Mouse (Mus musculus): ENCODE data around the gene Hhat. TPM values are rescaled to one million over a fixed set of nuclear protein-coding genes. Genes with fewer than 3 reads are reported as not detected.

Gene Hhat
- total RNA-seq, 2 experiments from 2014 or later: 2.0 to 2.8 TPM

DNA sequence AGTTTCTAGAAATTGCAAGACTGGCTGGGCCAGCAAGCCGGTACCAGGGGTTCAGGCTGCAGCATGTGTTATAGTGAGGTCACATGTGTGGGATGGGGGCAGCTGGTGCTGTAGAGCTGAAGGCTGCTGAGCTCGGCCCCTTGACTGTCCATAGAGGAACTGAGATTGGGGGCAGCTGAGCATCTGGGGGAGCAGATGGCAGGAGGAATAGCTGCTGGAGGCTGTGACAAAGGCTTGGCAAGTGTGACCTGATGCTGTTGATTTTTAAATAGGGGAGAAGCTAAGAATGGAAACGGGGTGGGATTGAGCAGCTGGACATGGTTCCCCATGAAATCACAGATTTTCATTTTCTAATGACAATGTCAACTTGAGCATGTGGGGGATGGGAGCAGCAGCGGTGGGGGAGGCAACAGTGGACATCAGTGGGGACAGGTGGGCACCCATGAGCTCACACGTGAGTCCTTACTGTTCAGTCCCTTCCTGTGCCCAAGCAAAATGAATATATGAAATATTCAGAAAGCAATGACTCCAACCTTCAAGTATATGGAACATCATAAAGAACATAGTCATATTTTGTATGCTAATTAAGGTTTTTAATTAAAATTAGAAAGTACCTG is 212.9 kb downstream of the Hhat start:
- peak; percentile 16 to 25 for DNase-seq (ENCODE audit: low spot score in 2 of 2)

DNA sequence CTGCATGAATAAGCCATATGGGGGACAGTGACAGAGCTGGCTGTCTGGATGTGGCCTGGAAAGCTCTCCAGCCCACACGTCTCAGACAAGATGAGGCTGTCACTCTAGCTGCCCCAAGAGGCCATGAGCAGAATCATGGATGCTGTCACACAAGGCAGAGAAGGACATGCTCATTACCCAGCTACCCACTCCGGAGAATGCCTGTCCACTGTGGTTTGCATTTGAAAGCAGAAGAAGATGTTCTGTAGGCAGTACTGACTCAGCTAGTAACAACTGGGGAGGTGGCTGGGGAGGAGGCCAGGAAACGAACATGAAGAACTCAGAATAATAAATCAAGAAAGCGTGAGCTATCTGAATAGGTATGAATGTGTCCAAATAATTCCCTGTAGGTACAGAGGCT is 215.5 kb downstream of the Hhat start:
- no peak for DNase-seq (ENCODE audit: low spot score in 2 of 2)

- DNase-seq (ENCODE audit: low spot score in 2 of 2): no peak
Observed at GRCm38 (mm10) chr1:192550561-192550960, 220.5 kb downstream of the Hhat start.

GRCm38 (mm10) chr1:192546843-192547242 is 224.2 kb downstream of the Hhat start:
- DNase-seq (ENCODE audit: low spot score in 2 of 2): no peak

DNA sequence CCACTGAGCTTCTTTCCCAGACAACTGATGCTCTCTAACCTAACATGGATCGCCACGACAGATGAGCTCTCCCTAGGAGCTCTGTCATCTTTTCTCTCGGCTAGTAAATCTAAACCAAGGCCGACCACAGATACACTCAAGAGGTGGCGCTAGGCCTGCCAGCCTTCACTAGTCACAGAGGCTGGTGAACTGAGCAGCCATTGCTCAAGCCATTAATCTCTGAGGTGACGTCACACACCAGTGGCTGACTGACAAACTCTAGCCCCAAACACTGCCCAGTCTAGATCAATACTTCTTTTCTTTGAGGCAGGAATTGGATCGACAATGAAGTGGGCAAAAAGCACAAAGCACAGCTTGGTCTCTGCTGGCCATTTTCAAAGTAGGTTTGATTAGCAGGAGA is 226.1 kb downstream of the Hhat start:
- DNase-seq (ENCODE audit: low spot score in 2 of 2): no peak

GRCm38 (mm10) chr1:192544091-192544490 is 226.9 kb downstream of the Hhat start:
- DNase-seq (ENCODE audit: low spot score in 2 of 2): no peak

GRCm38 (mm10) chr1:192543686-192544085 is 227.3 kb downstream of the Hhat start:
- no peak for DNase-seq (ENCODE audit: low spot score in 2 of 2)

- DNase-seq (ENCODE audit: low spot score in 2 of 2): no peak
Observed at GRCm38 (mm10) chr1:192542093-192542492, 228.9 kb downstream of the Hhat start.

- no peak for DNase-seq (ENCODE audit: low spot score in 2 of 2)
Observed at GRCm38 (mm10) chr1:192537169-192537568, 233.9 kb downstream of the Hhat start.

- no peak for DNase-seq (ENCODE audit: low spot score in 2 of 2)
Observed at GRCm38 (mm10) chr1:192536440-192536839, 234.6 kb downstream of the Hhat start.

DNA sequence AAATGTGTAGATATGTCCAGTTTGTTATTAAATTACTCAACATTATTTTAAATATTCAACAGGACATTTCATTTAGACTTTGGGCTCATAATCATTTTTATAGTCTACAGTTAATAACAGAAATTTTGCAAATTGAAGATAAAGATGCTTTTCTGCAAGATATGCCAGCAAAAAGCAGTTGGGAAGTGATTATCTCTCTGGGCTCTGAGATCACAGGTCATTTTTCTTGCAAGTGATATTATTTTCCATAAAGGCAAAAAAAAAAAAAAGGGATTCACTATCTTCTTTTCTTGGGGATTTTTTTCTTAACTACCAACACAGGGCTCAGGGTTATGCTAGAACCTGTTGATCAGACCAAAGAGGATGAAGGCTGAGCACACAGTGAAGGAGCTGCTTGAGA is 238.0 kb downstream of the Hhat start:
- no peak for DNase-seq (ENCODE audit: low spot score in 2 of 2)

GRCm38 (mm10) chr1:192532212-192532611 is 238.8 kb downstream of the Hhat start:
- no peak for DNase-seq (ENCODE audit: low spot score in 2 of 2)

DNA sequence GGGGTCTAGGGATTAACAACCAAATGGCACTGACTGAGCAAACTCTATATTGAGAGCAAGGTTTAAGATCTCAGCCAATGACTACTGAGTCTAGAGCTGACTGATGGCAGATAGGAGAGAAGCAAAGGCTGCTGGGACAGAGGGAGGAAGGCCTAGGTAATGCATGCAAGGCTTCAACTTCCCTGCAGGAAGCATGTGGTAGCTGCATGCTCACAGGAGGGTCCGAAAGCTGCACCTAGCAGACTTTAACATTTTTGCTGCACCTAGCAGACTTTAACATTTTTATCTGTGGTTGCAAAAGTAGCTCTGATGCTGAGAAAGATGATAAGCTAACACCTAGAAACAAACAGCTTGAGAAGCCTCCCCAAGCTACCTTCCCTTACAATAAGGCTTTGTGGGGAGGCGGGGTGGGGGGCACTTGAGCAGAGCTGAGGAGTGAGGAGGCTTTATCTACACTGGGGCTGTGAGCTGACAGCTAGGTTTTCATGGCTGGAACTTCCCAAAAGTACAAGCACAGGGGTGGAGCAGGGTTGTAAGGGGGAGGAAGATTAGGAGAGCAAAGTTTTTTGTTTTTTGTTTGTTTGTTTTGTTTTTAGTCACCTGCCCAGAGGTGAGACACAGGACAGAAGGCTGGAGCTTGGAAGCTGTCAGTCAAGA is 239.4 kb downstream of the Hhat start:
- no peak for DNase-seq (ENCODE audit: low spot score in 2 of 2)

DNA sequence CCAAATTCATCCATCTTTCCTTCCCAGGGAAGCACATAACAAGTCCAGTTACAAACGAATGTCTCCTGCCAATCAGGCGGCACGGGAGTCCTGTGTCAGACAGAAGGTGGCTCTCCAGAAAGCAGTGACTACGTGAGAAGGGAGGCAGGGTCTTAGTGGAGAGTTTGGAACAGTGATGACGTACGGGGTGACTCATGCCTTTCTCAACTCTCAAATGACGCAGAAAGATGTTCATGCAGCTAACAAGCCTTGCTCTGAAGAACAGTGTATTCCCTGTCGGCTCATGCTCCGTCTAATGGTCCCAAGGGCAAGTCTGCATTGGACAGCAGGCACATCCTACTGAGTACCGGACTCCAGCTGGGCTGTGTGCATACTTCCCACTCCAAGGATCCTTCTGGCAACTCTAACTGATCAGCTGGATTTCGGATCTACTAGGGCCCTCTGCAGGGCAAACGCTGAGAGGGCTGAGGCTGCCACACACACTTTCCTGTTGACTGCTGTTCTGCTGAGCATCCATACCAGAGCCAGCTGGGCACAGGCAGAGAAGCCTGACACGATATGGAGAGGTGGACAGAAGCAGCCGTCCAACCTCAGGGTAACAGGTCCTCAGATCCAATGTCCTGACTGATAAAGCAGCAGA is 245.2 kb downstream of the Hhat start:
- peak in 1 of 2 experiments; percentile 28 for DNase-seq (ENCODE audit: low spot score in 2 of 2)

DNA sequence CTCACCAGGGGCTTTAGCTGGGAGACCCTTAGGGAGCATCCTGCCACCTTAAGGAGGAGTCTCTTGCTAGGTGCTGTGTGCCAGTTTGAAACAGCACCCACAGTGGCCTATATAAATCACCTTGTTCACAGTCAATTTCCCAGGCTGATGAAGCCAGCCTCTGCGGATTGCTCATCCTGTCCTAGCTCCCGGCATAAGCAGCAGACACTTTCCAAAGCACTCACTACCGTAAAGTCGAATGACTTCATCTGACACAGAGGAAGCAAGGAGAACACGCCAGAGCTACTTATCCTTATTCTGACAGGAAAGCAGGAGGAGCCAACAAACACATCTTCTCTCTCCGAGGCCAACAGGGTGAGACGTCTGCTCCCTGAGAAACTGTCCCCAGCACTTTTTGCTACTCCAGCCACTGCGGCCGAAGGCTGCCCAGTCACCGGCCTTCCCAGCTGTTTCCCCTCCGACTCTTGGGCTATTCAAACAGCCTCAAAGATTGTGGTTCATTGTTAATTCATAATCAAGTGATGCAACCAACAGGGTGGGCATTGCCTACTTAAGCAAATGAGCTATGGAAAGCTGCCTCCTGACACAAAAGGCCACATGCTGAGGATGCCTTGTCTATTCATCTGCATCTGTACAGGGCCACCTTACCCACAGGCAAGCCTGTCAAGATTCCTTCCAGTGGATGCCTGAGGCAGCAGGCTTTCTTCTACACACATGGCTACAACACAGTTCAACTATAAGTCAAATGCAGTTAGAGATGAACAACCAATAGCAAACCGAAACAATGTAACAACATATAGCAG is 248.4 kb downstream of the Hhat start:
- DNase-seq (ENCODE audit: low spot score in 2 of 2): no peak

DNA sequence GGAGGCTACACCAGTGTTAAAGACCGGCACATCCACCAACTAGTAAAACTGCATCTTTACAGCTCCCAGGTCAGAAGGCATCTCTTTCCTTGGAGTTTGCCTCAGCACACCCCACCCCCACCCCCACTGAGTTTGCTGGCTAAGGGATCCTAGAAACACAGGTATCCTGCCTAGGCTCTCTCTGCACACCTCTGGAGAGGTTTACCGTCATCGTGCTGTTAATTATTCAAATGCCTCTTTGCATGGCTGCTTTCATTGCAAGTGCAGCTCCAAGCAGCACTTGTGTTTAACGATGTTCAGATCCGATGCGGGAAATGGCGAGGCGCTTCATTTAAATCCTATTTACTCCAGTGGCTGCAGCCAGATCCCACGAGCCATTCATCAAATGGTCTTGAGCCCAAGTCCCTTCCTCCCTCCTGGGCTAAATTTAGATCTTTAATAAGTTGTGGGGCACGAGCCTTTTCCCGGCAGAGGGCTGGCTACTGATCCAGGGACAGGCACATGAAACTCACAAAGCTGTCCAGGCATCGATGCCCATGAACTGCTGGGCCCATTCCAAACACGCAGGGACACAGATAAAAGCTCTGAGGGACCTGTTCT is 250.1 kb downstream of the Hhat start:
- peak in 1 of 2 experiments; percentile 17 for DNase-seq (ENCODE audit: low spot score in 2 of 2)

DNA sequence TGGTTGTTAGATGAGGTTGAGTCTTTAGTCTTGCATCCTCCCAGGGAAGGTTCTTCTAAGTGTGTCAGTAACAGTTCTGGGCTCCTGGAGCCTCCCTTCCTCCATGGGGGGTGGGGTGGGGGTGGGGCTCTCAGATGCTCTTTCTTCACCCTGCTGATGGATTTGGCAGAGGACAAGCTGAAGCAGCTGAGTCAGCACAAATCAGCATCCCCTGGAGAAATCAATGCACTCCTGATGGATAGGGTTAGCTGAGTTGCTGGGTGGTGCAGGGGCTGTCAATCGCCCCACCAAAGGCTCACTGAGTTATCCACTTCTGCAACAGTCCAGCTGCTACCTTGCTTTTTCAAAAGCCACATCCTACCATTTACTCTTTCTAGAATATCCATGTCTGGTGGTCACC is 251.3 kb downstream of the Hhat start:
- DNase-seq (ENCODE audit: low spot score in 2 of 2): no peak

GRCm38 (mm10) chr1:192515373-192515772 is 255.7 kb downstream of the Hhat start:
- DNase-seq (ENCODE audit: low spot score in 2 of 2): no peak

DNA sequence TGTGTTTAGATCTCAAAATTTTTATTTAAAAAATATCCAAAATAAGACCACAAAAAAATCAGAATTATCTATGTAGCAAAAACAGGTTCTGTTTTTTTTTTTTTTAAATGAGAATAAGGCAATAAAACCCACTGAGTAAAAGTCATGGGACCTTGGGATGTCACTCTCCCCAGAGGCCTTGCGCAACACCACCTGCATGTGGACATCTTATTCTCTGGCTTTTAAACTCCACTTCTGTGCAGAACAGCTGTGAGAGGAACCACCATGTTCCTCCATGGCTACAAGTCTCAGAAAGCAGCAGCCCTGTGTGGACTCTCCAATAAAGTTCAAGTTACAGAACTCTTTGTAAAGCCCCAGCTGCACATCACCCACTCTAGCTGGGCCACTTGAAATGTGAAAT is 258.2 kb downstream of the Hhat start:
- no peak for DNase-seq (ENCODE audit: low spot score in 2 of 2)

DNA sequence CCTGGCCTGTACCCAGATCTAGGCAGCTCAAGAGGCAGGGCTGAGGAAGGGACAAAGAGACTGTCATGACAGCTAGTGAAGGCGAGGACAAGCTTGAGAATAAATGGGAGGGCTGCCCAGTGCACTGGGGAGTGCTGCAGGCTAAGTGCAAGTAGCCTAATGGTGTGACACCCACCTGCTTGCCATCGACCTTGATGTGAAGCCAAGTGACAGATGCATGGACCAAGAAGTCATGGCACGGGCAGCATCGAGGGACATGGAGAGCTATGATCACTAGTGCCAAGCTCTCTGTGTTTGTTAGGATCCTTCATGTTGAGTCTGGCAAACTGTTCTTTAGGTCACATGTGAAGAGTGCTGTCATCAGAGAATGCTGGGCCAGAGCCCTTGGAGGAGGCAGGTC is 267.4 kb downstream of the Hhat start:
- DNase-seq (ENCODE audit: low spot score in 2 of 2): no peak

DNA sequence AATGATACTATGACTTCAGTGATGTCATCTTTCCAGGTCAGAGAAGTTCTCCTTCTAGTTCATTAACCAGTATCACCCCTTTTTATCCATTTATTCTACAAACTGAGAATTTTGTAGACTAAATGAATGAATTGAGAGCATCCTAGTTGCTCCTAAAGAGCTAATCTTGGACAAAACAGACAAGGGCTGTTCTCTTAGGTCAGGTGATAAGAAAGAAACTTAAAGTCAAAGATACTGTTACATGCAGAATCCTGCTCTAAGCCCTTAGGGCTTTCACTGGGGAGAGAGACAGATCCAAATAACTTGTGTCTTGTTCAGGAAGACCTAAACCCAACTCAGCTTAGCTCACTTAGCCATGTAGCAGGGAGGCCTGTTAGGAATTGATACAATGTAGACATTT is 268.2 kb downstream of the Hhat start:
- no peak for DNase-seq (ENCODE audit: low spot score in 2 of 2)

Data from layer of hippocampus, postnatal 10 days (tissue).